Mouse (Mus musculus) hindbrain, embryonic 15.5 days (tissue): ENCODE data around the gene Tns1. TPM values are rescaled to one million over a fixed set of nuclear protein-coding genes. Genes with fewer than 3 reads are reported as not detected.

Source experiments
- ATAC-seq: fragments of 200-750 bp; cut with Nextera tagmentation; 2 replicates; pipeline ENCODE4 v1.8.0; 2017; ENCODE audit warnings: low read depth, moderate number of reproducible peaks, moderate TSS enrichment; ENCODE audit not compliant: low FRiP score
- H3K27ac ChIP-seq: fragments of 300-500 bp; sonication (generic); replicated peaks from 2 replicates; pipeline ENCODE4 v1.5.1; 2015; ENCODE audit warnings: mild to moderate bottlenecking, inconsistent platforms
- H3K27me3 ChIP-seq: fragments of 300-500 bp; sonication (generic); 2 replicates; pipeline ENCODE4 v1.6.1; 2015; ENCODE audit warnings: control low read depth, inconsistent platforms
- H3K36me3 ChIP-seq: fragments of 300-500 bp; sonication (generic); 2 replicates; pipeline ENCODE4 v1.6.1; 2015; ENCODE audit warnings: control low read depth, inconsistent platforms
- H3K4me1 ChIP-seq: fragments of 300-500 bp; sonication (generic); replicated peaks from 2 replicates; pipeline ENCODE4 v1.6.1; 2015; ENCODE audit warnings: control low read depth, inconsistent platforms
- H3K4me2 ChIP-seq: fragments of 300-500 bp; sonication (generic); 2 replicates; pipeline ENCODE4 v1.6.1; 2015; ENCODE audit warnings: moderate library complexity, mild to moderate bottlenecking, inconsistent platforms
- H3K4me3 ChIP-seq: fragments of 300-500 bp; sonication (generic); 2 replicates; pipeline ENCODE4 v1.5.1; 2015; ENCODE audit warnings: mild to moderate bottlenecking, inconsistent platforms
- H3K9ac ChIP-seq: fragments of 300-500 bp; sonication (generic); 2 replicates; pipeline ENCODE4 v1.6.1; 2015; ENCODE audit warnings: inconsistent platforms
- H3K9me3 ChIP-seq: fragments of 300-500 bp; sonication (generic); 2 replicates; pipeline ENCODE4 v1.6.1; 2016; ENCODE audit warnings: control low read depth, inconsistent platforms
- WGBS: fragments of 180-500 bp; shearing (Covaris S2); methylation state at CpG from one replicate; pipeline ENCODE4 v1.1.7; 2015; 5-methylcytosine and 5-hydroxymethylcytosine counted together
- polyA plus RNA-seq: library from polyadenylated mRNA; unstranded; fragments of >200 nt; fragmentation: Nextera tagmentation; extraction: Ambion mirVana; gene quantifications from 2 replicates; pipeline ENCODE4 v1.2.1, GENCODE M21; 2015

The Tns1 gene
- polyA plus RNA-seq, 1 experiment from 2014 or later: 13.5 TPM

DNA sequence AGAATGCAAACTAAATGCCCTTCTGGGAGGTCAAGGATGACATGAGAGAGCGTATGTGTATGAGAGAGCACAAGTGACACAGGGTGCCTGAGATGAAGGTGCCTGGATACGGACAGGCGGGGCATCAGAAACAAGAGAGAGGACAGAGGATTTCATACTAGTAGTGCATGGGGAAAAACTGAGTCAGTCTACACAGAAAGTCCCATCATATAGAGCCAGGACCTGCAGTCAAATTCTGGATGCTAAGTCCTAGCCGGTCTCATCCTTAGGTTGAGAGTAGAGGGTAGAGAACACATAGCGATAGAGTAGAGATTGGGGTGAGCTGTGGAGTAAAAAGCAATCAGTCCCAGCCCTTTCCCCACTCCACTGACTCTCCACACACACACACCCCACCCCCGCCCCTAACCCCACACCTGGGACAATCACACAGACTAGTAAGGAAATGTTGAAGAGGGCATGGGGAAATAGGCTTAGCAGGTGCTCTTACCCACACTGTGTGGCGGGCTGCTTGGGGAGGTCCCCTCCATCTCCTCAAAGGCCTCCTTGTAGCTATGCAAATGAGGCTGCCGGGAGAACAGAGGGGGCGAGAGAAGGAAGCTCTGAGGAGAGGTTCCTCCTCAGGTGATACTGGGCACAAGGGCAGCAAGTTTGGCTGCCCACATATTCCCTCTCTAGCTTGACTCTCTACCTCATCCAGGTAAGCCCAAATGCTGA is 183.6 kb downstream of the Tns1 start:
- H3K27me3 ChIP-seq: no peaks in the 10 kb centered on the region
- 72% methylated on average over 9 of the region's 9 CpGs for WGBS
- H3K4me2 ChIP-seq: no peak overlapping the region
- no peak overlapping the region for H3K4me3 ChIP-seq
- ATAC-seq: no peak
- H3K9me3 ChIP-seq: no peaks in the 10 kb centered on the region
- no peak overlapping the region for H3K9ac ChIP-seq
- no peaks in the 10 kb centered on the region for H3K36me3 ChIP-seq
- H3K4me1 ChIP-seq: peaks cover 21% of the 10 kb centered on the region; the same call in 1 of the 2 replicates
- H3K27ac ChIP-seq: no peak overlapping the region

DNA sequence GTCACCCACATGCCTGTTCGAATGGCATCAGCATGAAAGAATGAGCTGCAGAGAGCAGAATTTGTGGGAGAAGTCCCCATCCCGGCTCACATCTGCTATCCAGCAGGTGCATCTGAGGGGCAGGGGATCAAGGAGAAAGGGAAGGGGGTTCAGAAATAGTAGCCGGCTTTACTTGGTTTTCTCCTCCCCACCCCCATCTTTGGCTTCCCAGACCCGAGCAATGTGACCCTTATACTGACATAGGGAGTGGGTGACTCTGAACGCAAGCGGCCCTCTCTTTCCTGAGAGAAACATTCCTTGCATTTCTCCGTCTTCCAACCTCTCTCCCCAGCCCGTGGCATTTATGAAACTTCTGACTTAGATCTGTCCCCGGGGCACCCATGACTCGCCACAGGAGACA is 185.7 kb downstream of the Tns1 start:
- Histone ChIP-seq H3K27me3 (no peaks in the 10 kb centered on the region), H3K36me3 (no peaks in the 10 kb centered on the region), H3K27ac (no peak overlapping the region), H3K4me1 (peaks cover 15% of the 10 kb centered on the region; the same call in 1 of the 2 replicates), H3K4me2 (no peak overlapping the region), H3K9me3 (no peaks in the 10 kb centered on the region), H3K4me3 (no peak overlapping the region), H3K9ac (no peak overlapping the region)
- ATAC-seq: no peak
- 76% methylated on average over 10 of the region's 10 CpGs for WGBS

DNA sequence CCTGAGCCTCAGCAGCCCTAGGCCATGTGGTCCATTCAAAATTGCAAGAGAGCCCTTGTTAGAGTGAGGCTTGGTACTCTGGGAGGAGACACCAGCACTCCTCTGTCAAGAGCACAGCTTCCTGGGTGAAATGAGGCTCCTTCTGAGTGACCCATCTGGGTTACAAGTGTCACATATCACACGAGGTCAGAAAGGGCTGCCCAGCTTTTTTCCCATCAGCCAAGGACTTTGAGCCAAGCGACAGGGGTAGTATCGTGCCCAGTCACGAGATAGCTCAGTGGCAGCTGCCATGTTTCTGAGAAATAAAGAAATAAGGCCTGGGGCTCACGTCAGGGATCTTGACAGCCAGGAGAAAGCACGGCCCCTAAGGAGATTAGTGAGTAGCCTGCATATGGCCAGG is 186.4 kb downstream of the Tns1 start:
- no peak for ATAC-seq
- Histone ChIP-seq H3K9me3 (no peaks in the 10 kb centered on the region), H3K9ac (no peak overlapping the region), H3K4me2 (no peak overlapping the region), H3K4me1 (peaks cover 10% of the 10 kb centered on the region), H3K4me3 (no peak overlapping the region), H3K27me3 (no peaks in the 10 kb centered on the region), H3K27ac (no peak overlapping the region), H3K36me3 (no peaks in the 10 kb centered on the region)
- WGBS: 55% methylated on average over 6 of the region's 6 CpGs

DNA sequence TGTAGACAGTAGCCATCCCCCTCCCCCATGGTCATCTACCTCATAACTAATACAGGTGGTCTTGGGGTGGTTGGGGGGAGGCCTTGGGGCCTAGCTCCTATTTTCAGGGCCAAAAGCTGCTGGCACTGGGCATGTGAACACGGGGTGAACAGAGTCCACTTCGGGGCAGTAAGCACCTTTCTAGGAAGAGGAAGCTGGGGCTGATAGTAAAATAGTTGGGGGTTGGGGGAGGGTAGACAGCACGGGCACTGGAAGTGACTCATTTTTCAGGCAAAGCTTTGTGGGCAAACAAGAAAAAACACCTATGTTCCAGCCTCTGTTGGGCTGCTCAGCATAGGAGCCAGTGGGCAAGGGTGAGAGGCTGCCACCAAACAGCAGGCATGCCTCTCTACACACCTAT is 187.7 kb downstream of the Tns1 start:
- no peaks in the 10 kb centered on the region for H3K36me3 ChIP-seq
- no peaks in the 10 kb centered on the region for H3K9me3 ChIP-seq
- no peak for ATAC-seq
- no peak overlapping the region for H3K27ac ChIP-seq
- no peak overlapping the region for H3K4me2 ChIP-seq
- no peaks in the 10 kb centered on the region; the same call in 1 of the 2 replicates for H3K4me1 ChIP-seq
- WGBS: 80% methylated on average over 3 of the region's 3 CpGs
- no peaks in the 10 kb centered on the region for H3K27me3 ChIP-seq
- H3K4me3 ChIP-seq: no peak overlapping the region
- no peak overlapping the region for H3K9ac ChIP-seq

DNA sequence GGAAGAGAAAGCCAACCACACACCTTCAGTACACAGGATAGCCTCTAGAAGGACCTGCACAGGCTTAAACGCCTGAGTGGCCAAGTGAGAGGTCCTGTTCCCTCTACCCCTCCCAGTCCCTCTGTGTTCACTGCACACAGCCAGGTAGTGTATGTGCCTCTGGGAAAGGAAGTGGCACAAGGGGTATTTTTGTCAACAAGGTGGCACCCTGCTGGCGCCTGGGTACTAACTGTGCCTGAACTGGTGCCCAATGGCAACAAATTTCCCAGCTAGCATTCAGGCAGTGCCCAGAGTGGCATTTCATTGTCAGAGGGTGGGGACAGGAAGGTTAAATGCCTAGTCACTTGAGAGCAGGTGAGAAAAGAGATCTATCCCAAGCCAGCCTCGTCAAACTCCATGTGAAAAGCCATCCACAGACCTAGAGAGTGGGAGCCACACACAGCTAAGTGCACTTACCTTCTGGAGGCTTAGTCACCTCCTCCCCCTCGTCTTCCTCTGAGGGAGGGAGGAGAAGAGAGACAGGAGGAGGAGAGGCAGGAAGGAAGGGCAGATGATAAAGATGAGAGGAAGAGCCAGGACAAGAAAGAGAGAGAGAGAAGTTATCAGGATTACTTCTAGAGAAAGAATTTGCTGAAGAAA is 188.7 kb downstream of the Tns1 start:
- Histone ChIP-seq H3K9ac (no peak overlapping the region), H3K4me3 (no peak overlapping the region), H3K4me2 (no peak overlapping the region), H3K9me3 (no peaks in the 10 kb centered on the region), H3K27ac (no peak overlapping the region), H3K36me3 (no peaks in the 10 kb centered on the region), H3K27me3 (no peaks in the 10 kb centered on the region), H3K4me1 (no peaks in the 10 kb centered on the region; the same call in 1 of the 2 replicates)
- 74% methylated on average over 4 of the region's 4 CpGs for WGBS
- no peak for ATAC-seq

DNA sequence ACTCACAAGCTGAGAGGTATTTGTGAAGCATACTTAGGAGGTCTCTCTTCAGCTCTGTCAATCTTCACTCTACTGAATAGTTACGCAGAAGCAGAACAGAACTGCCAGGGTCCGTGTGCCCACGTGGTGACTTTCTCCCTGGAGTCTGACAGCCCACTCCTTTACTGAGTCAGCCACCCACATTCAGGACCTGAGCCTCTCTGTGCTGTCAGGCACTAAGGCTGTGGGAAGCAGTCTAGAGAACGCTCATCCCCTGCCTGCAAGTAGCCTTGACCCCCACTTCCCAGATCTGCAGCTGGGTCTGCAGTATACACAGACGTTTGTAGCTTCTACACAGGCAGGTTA is 191.1 kb downstream of the Tns1 start:
- Histone ChIP-seq H3K36me3 (no peaks in the 10 kb centered on the region), H3K4me2 (no peak overlapping the region), H3K9me3 (no peaks in the 10 kb centered on the region), H3K4me3 (no peak overlapping the region), H3K9ac (no peak overlapping the region), H3K4me1 (no peaks in the 10 kb centered on the region; the same call in 1 of the 2 replicates), H3K27me3 (no peaks in the 10 kb centered on the region), H3K27ac (0 out of 2 replicates have a peak overlapping the region, but pooled peaks have one; percentile 8)
- 70% methylated on average over 5 of the region's 5 CpGs for WGBS
- ATAC-seq: no peak

DNA sequence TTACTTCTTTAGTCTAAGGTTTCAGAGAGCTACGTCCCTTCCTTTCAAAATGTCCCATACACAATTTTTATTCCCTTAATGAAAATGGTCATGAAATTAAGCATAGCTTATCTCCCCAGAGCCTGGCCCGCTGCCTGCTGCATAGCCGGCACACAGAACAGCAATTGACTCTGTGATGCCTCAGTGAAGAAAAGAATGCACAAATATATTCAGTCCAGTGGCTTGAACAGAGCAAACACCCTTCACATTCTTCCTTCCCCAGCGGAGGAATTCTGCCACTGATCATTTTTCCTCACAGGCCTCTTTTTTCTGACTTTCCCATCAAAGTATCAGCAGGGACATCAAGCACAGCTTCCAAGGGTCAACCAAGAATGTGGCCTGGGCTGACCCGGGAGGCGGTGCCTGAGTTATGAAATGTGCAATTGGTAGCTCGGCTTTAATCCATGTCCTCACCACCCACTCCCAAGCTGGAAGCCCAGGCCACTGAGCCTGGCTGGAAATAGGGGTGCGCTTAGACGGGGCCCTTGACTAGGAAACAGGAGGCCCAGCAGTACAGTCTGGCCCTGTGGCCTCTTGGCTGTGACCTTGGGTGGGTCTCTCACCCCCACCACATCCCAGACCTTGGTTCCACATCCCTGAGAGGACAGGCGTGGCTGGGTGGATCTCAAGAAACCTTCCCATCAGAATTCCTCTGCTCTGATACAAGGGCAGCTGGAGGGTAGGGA is 191.7 kb downstream of the Tns1 start:
- WGBS: 71% methylated on average over 10 of the region's 10 CpGs
- ATAC-seq: no peak
- H3K4me1 ChIP-seq: no peaks in the 10 kb centered on the region; the same call in 1 of the 2 replicates

DNA sequence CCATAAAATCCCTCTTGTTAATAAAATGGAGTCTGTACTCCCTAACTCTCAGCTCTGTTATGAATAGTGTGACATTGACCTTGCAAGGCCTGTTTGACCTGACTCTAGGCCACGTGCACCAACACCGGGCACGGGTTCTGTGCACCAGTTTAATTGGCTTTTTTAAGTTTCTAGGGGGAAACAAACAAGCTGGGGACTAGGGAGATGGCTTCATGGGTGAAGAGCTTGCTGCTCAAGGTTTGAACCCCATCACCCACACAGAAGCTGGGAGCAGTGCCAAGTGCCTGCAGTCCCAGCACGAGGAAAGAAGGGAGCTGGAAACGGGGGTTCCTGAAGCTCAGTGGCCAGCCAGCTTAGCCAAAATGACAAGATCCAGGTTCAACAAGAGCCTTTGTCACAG is 192.4 kb downstream of the Tns1 start:
- no peak for ATAC-seq
- Histone ChIP-seq H3K4me1 (no peaks in the 10 kb centered on the region; the same call in 1 of the 2 replicates), H3K4me2 (no peak overlapping the region), H3K27ac (no peak overlapping the region; the same call in 1 of the 2 replicates), H3K9me3 (no peaks in the 10 kb centered on the region), H3K4me3 (no peak overlapping the region), H3K9ac (no peak overlapping the region), H3K27me3 (no peaks in the 10 kb centered on the region), H3K36me3 (no peaks in the 10 kb centered on the region)
- 74% methylated on average over 5 of the region's 5 CpGs for WGBS

More for the DNA sequence above, 191.7 kb downstream of the Tns1 start:
- 0 out of 2 replicates have a peak overlapping the region, but pooled peaks have one; percentile 8 for H3K27ac ChIP-seq
- H3K36me3 ChIP-seq: no peaks in the 10 kb centered on the region
- H3K9me3 ChIP-seq: no peaks in the 10 kb centered on the region
- no peaks in the 10 kb centered on the region for H3K27me3 ChIP-seq
- no peak overlapping the region for H3K9ac ChIP-seq
- H3K4me3 ChIP-seq: no peak overlapping the region
- H3K4me2 ChIP-seq: no peak overlapping the region

DNA sequence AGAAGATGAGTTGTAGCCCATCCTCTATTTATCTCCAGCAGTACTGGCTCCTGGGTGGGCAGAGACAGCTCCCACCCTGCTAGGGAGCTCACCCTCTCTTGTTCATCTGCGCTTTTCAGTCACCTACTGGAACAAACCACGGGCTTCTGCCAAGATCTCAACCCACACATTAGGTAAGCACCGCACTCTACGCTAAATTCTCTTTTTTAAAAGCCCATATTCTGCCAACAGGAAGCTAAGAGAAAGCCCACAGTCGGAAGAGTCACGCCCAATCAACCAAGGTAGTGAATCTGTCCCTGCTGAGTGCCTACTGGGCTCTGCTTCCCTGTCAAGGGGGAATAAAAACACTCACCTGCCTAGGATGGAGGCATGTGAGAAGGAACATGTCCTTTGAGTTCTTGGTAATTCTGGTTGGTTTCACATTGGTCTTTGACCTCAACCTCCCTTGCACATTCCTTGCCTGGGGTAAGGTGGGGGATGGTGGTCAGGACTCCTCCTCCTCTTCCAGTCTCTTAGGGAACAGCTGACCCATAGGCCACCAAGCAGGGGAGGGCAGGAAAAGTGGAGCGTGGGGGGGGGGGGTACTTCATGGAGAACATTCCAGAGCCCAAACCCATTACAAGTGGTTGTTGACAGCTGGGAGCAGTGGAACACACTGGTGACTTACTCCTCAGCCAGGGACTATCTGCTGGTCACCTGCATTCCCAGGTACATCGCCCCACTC is 193.7 kb downstream of the Tns1 start:
- 86% methylated on average over 8 of the region's 8 CpGs for WGBS
- H3K27ac ChIP-seq: no peak overlapping the region
- H3K36me3 ChIP-seq: no peaks in the 10 kb centered on the region
- H3K27me3 ChIP-seq: no peaks in the 10 kb centered on the region
- no peaks in the 10 kb centered on the region for H3K9me3 ChIP-seq
- H3K9ac ChIP-seq: no peak overlapping the region
- no peak overlapping the region for H3K4me2 ChIP-seq
- H3K4me3 ChIP-seq: no peak overlapping the region
- no peak for ATAC-seq
- H3K4me1 ChIP-seq: no peaks in the 10 kb centered on the region; the same call in 1 of the 2 replicates

DNA sequence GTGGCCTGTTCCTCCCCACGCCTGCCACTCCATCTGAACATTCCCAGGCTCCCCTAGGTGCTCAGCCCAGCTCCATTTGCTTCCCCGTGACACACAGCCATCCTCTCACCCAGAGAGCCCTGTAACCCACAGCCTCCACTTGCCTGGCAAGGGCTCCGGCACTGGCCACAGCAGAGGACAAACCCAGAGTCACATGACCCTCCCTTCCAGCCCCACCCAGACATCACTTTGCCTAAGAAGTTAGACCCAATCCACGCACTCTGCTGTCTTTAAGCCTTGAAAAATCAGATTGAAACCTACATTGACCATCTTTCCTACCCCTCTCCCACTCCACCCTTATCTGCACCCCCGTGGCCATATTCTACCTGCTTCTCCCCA is 194.3 kb downstream of the Tns1 start:
- WGBS: 84% methylated on average over 5 of the region's 5 CpGs

DNA sequence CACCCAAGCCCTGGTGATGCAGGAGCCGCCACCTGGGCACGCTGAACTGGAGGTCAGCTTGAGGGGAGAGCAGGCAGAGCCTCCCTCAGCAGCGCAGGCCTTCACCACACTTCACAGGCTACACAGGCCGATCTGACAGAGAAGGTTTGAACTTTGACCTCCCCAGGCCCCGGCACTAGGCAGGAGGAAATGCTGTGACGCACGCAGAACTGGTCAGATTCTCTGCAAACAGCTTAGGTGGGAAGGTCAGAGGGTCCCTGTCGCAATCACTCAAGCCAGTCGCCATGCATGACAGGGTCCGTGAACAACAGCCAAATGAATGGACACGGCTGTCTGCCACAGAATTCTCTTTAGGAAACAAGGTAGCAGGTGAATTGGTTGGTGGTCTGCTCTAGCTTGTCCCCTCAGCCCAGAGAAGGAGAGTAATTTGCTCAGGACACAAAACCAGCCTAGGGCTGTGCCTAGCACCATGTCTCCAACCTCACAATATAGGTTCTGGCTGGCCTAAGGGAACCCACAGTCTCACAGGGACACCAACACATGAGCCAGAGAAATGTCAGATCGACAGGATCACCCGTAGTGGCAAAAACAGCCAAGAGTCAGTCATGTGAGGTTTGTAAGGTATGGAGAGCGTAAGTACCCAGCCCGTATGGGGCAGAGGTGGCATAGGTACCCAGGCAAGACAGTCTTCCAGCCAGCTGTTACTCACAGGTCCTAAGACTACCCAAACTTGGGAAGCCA is 194.9 kb downstream of the Tns1 start:
- Histone ChIP-seq H3K4me2 (no peak overlapping the region), H3K27me3 (no peaks in the 10 kb centered on the region), H3K27ac (no peak overlapping the region), H3K9me3 (no peaks in the 10 kb centered on the region), H3K4me1 (no peaks in the 10 kb centered on the region; the same call in 1 of the 2 replicates), H3K4me3 (no peak overlapping the region), H3K9ac (no peak overlapping the region), H3K36me3 (no peaks in the 10 kb centered on the region)
- no peak for ATAC-seq
- WGBS: 58% methylated on average over 15 of the region's 15 CpGs

More for the DNA sequence above, 194.3 kb downstream of the Tns1 start:
- Histone ChIP-seq H3K36me3 (no peaks in the 10 kb centered on the region), H3K9ac (no peak overlapping the region), H3K4me3 (no peak overlapping the region), H3K4me1 (no peaks in the 10 kb centered on the region; the same call in 1 of the 2 replicates), H3K9me3 (no peaks in the 10 kb centered on the region), H3K4me2 (no peak overlapping the region), H3K27ac (no peak overlapping the region), H3K27me3 (no peaks in the 10 kb centered on the region)
- ATAC-seq: no peak
